Mouse (Mus musculus): ENCODE measurements around the gene Usp7. TPM values are rescaled to one million over a fixed set of nuclear protein-coding genes. Genes with fewer than 3 reads are reported as not detected.

Usp7 gene
- 23.3 and 29.8 TPM in 2 replicates for polyA plus RNA-seq (2016; fragmentation: Nextera tagmentation; extraction: Ambion mirVana)

DNA sequence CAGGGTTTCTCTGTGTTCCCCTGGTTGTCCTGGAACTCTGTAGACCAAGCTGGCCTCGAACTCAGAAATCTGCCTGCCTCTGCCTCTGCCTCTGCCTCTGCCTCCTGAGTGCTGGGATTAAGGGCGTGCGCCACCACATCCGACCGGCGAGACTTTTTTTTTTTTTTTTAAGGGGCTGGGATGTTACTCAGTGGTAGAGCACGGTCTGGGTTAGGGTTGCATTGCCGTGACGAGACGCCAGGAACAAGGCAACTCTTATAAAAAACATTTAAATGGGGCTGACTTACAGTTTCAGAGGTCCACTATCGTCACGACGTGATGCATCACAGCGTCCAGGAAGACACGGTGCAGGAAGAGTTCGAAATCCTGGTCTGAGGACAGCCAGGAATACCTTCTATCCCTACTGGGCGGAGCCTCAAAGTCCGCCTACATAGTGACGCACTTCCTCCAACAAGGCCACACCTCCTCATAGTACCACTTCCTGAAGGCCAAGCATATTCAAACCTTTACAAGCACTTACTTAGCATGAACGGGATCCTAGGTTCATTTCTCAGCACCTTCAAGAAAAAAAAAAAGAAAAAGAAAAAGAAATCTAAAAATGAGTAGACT, at the start of gene Usp7:
TSS of gene Usp7 (minus strand) at position 360 of the 609 bp plus-strand sequence.
- no peak within 1 kb of the TSS for H3K4me3 ChIP-seq
- H3K36me3 ChIP-seq = no peaks in the 10 kb centered on the region
- H3K4me1 ChIP-seq (replicated peaks) = peaks cover 13% of the 10 kb centered on the region; the same call in 1 of the 2 replicates
- DNase-seq (ENCODE audit: low spot score) = no peak
- no peak within 1 kb of the TSS for H3K27ac ChIP-seq
- H3K9me3 ChIP-seq = no peaks in the 10 kb centered on the region
- 93% methylated on average over 20 of the region's 20 CpGs for WGBS
- no peaks in the 10 kb centered on the region for H3K27me3 ChIP-seq (ENCODE audit: insufficient read depth, poor library complexity, severe bottlenecking)

DNA sequence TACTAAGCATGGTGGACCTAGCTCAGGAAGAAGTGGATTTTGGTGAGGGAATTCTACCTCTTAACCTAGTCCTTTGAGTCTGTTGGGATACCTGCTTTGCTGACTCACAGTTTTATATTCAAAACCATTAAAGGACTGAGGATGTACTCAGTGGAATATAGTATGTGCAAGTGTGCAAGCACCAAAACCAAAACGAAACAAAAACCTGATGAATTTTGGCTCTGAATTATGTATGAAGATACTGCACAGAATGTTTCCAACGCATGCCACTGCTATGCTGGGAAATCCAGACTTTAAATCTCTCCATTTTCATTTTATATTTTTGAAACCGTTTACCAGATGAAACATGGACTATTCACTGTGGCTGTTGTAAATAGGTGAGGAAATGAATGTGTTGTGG, 48.4 kb upstream of the Usp7 start:
- H3K4me1 ChIP-seq (replicated peaks) = no peaks in the 10 kb centered on the region
- H3K36me3 ChIP-seq = peaks cover 96% of the 10 kb centered on the region
- no peak overlapping the region for H3K27ac ChIP-seq
- H3K9me3 ChIP-seq = no peaks in the 10 kb centered on the region
- 90% methylated on average over 3 of the region's 3 CpGs for WGBS
- no peaks in the 10 kb centered on the region for H3K27me3 ChIP-seq (ENCODE audit: insufficient read depth, poor library complexity, severe bottlenecking)
- no peak for DNase-seq (ENCODE audit: low spot score)
- no peak overlapping the region for H3K4me3 ChIP-seq

DNA sequence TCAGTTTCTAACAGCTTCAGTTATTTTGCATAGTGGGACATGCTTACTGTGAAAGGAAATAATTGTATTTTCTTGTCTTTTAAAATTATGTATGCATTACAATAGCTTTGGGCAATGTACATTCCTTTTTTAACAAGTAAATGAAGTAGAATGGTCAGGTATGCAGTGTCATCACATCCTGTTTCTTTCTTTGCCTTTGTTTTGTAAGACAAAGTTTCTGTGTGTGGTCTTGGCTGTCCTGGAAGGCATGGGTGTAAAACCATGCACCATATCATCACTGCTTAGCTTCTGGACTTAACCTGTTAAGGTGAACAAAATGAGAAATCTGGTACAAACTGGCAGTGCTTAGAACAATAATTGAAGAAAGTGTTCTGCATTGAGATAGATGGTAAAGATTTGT, 46.8 kb upstream of the Usp7 start:
- Histone ChIP-seq H3K27me3 (ENCODE audit: insufficient read depth, poor library complexity, severe bottlenecking) (no peaks in the 10 kb centered on the region), H3K4me1 (replicated peaks) (0 out of 2 replicates have a peak, but pooled peaks cover under 1% of the 10 kb centered on the region), H3K9me3 (no peaks in the 10 kb centered on the region), H3K27ac (no peak overlapping the region), H3K4me3 (no peak overlapping the region), H3K36me3 (peaks cover 96% of the 10 kb centered on the region)
- DNase-seq (ENCODE audit: low spot score) = no peak

DNA sequence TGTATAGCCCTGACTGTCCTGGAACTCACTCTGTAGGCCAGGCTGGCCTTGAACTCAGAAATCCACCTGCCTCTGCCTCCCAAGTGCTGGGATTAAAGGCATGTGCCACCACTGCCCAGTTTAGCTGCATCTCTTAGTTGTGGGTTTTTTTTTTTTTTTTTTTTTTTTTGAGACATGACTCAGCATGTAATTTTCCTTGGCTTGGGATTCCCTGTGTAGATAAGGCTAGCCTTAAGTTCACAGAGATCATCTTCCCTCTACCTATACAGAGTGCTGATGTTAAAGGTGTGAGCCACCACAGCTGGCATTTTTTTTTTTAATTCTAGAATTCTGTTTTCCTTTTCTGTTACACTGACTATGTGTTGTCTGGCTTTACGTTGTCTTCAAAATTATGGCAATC, 45.5 kb upstream of the Usp7 start:
- H3K36me3 ChIP-seq = peaks cover 96% of the 10 kb centered on the region
- no peak for DNase-seq (ENCODE audit: low spot score)
- H3K9me3 ChIP-seq = no peaks in the 10 kb centered on the region
- 100% methylated on average over 1 of the region's 1 CpGs for WGBS
- H3K27ac ChIP-seq = no peak overlapping the region
- peaks cover 13% of the 10 kb centered on the region for H3K4me1 ChIP-seq (replicated peaks)
- H3K4me3 ChIP-seq = no peak overlapping the region
- no peaks in the 10 kb centered on the region for H3K27me3 ChIP-seq (ENCODE audit: insufficient read depth, poor library complexity, severe bottlenecking)

DNA sequence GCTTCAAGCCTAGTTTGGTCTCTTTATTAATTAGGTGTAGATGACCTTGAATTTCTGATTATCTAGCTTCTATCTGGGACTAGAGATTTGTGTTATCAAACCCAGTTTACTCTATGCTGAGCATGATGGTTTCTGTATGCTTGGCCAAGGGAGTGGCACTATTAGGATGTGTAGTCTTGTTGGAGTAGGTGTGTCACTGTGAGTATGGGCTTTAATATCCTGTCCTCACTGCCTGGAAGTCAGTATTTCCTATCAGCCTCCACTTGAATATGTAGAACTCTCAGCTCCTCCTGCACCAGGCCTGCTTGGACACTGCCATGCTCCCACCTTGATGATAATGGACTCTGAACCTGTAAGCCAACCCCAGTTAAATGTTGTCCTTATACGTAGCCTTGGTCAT, 44.8 kb upstream of the Usp7 start:
- H3K27ac ChIP-seq = no peak overlapping the region
- no peak overlapping the region for H3K4me3 ChIP-seq
- peaks cover 20% of the 10 kb centered on the region for H3K4me1 ChIP-seq (replicated peaks)
- no peak for DNase-seq (ENCODE audit: low spot score)
- no peaks in the 10 kb centered on the region for H3K9me3 ChIP-seq
- no peaks in the 10 kb centered on the region for H3K27me3 ChIP-seq (ENCODE audit: insufficient read depth, poor library complexity, severe bottlenecking)
- H3K36me3 ChIP-seq = peaks cover 96% of the 10 kb centered on the region
- WGBS = 96% methylated on average over 1 of the region's 1 CpGs

DNA sequence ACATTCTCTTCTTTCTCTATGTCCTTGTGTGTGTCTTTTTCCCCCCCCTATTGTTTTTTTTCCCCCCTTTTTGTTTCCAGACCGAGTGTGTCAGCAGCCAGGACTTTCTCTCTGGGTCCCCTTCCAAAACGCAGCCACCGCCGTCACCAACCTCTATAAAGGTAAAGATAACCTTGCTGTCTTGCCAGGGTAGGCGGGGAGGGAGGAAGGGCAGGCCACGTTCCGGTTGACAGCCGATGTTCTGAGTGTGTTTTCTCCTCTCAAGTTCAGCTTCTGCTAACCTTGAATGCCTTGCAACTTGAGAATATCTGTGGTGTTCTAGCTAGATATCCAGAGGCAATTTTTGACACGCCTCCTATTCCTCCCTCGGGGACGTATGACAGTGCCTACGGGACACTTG, 39.1 kb upstream of the Usp7 start:
- 8% methylated on average over 12 of the region's 12 CpGs for WGBS
- DNase-seq (ENCODE audit: low spot score) = peak; percentile 25
- Histone ChIP-seq H3K36me3 (peaks cover 48% of the 10 kb centered on the region), H3K27me3 (ENCODE audit: insufficient read depth, poor library complexity, severe bottlenecking) (no peaks in the 10 kb centered on the region), H3K9me3 (no peaks in the 10 kb centered on the region), H3K27ac (peak overlapping the region; percentile 97), H3K4me1 (replicated peaks) (peaks cover 32% of the 10 kb centered on the region), H3K4me3 (peak overlapping the region; percentile 100)

DNA sequence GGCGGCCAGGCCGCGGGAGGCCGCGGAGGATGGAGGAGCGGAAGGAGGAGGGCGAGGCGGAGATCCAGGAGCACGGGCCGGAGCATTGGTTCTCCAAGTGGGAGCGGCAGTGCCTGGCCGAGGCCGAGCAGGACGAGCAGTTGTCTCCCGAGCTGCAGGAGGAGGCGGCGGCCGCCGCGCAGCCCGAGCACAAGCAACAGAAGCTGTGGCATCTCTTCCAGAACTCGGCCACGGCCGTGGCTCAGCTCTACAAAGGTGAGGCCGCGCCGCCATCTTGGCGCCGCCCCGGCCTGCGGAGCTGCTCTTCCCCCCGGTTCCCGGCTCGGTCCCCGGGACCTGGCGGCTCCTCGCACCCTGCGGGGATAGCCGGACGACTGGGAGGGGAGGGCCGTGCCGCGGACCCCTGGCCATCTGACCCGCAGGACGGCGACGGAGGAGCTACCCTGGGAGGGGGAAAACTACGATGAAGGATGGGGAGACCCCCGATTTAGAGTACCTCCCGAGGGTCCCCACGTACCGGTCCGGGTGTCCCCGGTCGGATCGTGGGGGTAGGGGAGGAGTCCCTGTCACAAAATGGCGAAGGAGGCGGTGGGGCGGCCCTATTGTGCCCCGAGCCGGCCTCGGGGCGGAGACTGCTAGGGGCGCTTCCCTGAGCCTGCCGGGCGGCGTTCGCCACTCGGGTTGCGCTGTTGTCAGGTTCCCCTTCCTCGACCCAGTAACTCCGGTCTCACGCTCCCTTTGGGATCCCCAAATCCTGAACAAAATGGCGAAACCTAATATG, 38.5 kb upstream of the Usp7 start:
- peaks cover 43% of the 10 kb centered on the region for H3K36me3 ChIP-seq
- H3K27ac ChIP-seq = peak overlapping the region; percentile 97
- whole genome bisulfite sequencing = under 1% methylated on average over 74 of the region's 74 CpGs
- H3K9me3 ChIP-seq = no peaks in the 10 kb centered on the region
- no peaks in the 10 kb centered on the region for H3K27me3 ChIP-seq (ENCODE audit: insufficient read depth, poor library complexity, severe bottlenecking)
- H3K4me1 ChIP-seq (replicated peaks) = peaks cover 32% of the 10 kb centered on the region
- DNase-seq (ENCODE audit: low spot score) = peak; percentile 60
- peak overlapping the region; percentile 100 for H3K4me3 ChIP-seq

DNA sequence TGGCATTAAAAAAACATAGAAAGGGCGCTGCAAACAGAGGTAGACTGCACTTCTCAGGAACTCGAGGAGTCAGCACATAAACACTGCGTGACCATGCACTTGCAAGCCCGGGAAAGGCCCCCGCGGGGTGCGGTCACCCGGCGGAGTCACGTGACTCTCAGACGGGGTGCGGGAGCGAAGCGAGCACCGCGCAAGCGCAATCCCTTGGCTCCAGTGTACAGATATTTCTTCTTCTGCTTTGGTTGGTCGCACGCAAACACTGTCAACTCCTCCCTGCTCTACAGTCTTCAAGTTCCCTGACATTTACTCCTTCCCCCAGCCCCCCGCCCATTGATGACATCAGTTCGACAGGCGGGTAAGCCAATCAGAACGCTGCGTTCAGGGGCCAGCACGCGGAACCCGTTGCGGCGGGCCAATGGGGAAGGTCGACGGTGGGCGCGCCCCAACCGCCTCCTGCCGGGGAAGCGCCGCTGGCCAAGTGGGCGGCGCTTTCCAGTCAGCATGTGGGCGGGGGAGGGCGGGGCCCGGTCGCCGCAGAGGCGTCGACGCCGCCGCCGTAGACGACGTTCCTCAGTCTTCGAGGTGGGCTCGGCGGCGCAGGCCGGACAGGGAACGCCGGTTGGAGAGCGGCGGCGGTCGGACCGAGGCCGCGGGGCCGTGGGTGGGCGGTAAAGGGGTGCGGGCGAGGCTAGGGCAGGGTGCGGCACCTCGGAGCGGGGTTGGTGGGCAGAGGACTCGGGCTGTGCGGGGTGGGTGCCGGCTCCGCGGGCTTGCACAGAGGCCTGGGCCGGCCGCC, 37.7 kb upstream of the Usp7 start, which contains the start of gene 1810013L24Rik:
TSS of gene 1810013L24Rik (plus strand) at position 537 of the 796 bp plus-strand sequence.
- Histone ChIP-seq H3K9me3 (no peaks in the 10 kb centered on the region), H3K4me3 (peak within 1 kb of the TSS; percentile 100), H3K27me3 (ENCODE audit: insufficient read depth, poor library complexity, severe bottlenecking) (no peaks in the 10 kb centered on the region), H3K27ac (peak within 1 kb of the TSS; percentile 97), H3K4me1 (replicated peaks) (peaks cover 32% of the 10 kb centered on the region), H3K36me3 (peaks cover 35% of the 10 kb centered on the region)
- peak; percentile 98 for DNase-seq (ENCODE audit: low spot score)
- WGBS = under 1% methylated on average over 80 of the region's 80 CpGs

DNA sequence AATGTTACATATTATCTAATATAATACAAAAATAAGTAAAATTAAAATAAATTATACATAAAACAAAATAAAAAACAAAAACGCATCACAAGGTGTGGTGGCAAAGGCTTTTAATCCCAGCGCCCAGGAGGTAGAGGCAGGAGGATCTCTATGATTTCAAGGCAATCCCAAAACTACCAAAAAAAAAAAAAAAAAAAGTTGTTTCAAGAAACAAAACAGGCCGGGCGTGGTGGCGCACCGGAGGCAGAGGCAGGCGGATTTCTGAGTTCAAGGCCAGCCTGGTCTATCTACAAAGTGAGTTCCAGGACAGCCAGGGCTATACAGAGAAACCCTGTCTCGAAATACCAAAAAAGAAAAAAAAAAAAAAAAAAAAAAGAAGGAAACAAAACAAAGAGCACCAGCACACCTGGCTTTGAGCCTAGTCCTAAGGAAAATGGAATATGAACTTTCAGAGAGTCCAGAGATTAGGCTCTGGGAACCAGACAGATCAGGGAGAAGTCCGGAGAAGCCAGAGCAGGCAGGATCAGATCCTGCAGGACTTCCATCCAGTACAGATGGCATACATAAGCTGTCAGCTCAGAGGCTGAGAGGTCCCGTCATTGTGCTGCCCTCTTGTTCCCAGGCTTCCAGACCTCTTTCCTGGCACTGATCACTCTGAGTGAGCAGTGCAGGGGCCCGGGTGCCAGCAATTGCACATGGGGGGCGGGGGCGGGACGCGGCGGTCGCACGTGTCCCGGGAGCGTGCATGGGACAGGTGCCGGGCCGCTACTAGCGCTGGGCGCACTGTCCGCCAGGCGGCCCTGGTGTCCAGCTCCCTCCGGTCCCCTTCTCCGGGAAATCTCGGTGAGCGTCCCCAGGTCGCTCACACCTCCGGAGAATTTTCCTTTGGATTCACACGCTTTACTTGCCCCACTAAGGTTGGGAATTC, 36.8 kb upstream of the Usp7 start:
- peaks cover 31% of the 10 kb centered on the region for H3K4me1 ChIP-seq (replicated peaks)
- peak overlapping the region; percentile 97 for H3K27ac ChIP-seq
- no peak for DNase-seq (ENCODE audit: low spot score)
- H3K9me3 ChIP-seq = no peaks in the 10 kb centered on the region
- WGBS = 12% methylated on average over 33 of the region's 33 CpGs
- H3K27me3 ChIP-seq (ENCODE audit: insufficient read depth, poor library complexity, severe bottlenecking) = no peaks in the 10 kb centered on the region
- peak overlapping the region; percentile 100 for H3K4me3 ChIP-seq
- peaks cover 26% of the 10 kb centered on the region for H3K36me3 ChIP-seq

DNA sequence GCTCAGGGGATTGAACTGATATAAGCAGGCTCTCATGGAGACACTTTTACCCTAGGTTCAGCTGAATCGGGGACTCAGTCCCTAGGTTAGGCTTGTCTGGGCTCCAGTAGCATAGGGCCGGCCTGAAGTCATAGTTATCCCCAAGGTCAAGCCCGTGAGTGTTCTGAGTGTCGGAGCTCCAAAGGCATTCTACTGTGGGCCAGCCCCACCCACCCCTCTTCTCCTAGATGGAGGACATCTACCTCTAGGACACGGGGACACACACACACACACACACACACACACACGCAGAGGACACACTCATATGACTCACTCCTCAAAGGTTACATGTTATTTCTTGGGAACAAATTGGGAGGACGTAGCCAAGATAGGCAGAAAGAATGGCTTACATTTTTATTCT, 35.3 kb upstream of the Usp7 start:
- no peak overlapping the region for H3K4me3 ChIP-seq
- no peak for DNase-seq (ENCODE audit: low spot score)
- no peaks in the 10 kb centered on the region for H3K27me3 ChIP-seq (ENCODE audit: insufficient read depth, poor library complexity, severe bottlenecking)
- WGBS = 92% methylated on average over 7 of the region's 7 CpGs
- peaks cover 11% of the 10 kb centered on the region for H3K36me3 ChIP-seq
- no peaks in the 10 kb centered on the region for H3K9me3 ChIP-seq
- no peak overlapping the region for H3K27ac ChIP-seq
- peaks cover 17% of the 10 kb centered on the region for H3K4me1 ChIP-seq (replicated peaks)

DNA sequence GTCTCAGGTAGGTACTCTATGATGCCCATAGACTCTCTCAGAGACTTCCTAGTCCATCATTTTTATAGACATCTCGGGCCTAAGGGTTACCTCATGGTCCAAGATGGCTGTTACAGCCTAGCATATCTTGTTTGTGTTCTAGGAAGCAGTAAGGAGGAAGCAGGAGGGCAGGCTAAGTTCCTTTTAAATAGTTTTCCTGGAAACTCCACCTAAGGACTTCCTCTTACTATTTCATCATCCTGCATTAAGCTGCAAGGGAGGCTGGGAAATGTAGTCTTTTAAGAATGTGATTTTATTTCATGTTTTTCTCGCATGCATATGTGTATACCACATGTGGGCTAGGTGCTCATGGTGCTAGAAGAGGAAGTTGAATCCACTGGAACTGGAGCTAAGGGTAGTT, 31.6 kb upstream of the Usp7 start:
- WGBS = 79% methylated on average over 2 of the region's 2 CpGs
- Histone ChIP-seq H3K9me3 (no peaks in the 10 kb centered on the region), H3K4me3 (no peak overlapping the region), H3K27ac (no peak overlapping the region), H3K36me3 (no peaks in the 10 kb centered on the region), H3K4me1 (replicated peaks) (no peaks in the 10 kb centered on the region), H3K27me3 (ENCODE audit: insufficient read depth, poor library complexity, severe bottlenecking) (no peaks in the 10 kb centered on the region)
- no peak for DNase-seq (ENCODE audit: low spot score)

DNA sequence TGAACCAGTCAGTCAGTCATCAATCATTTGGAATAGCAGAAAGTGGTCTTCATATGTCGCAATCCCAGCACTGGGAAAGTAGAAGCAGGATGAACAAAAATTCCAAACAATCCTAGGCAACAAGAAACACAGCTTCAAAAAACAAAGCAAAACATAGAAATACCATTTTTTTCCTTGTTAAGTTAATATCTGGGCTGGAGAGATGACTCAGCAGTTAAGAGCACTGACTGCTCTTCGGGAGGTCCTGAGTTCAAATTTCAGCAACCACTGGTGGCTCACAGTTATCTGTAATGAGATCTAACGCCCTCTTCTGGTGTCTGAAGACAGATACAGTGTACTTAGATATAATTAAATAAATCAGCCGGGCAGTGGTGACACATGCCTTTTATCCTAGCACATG, 30.5 kb upstream of the Usp7 start:
- Histone ChIP-seq H3K27ac (no peak overlapping the region), H3K27me3 (ENCODE audit: insufficient read depth, poor library complexity, severe bottlenecking) (no peaks in the 10 kb centered on the region), H3K9me3 (no peaks in the 10 kb centered on the region), H3K4me1 (replicated peaks) (no peaks in the 10 kb centered on the region), H3K4me3 (no peak overlapping the region), H3K36me3 (no peaks in the 10 kb centered on the region)
- WGBS = 80% methylated on average over 4 of the region's 4 CpGs
- DNase-seq (ENCODE audit: low spot score) = no peak

Data from hindbrain, embryonic 10.5 days (tissue).